Mouse (Mus musculus) forebrain, embryonic 11.5 days (tissue): Measurements from ENCODE around the gene Ucn3. TPM values are rescaled to one million over a fixed set of nuclear protein-coding genes. Genes with fewer than 3 reads are reported as not detected.

Experiments
- ATAC-seq: fragments of 200-750 bp; cut with Nextera tagmentation; replicated peaks from 2 replicates; pipeline ENCODE4 v1.8.0; 2017; ENCODE audit warnings: moderate TSS enrichment; ENCODE audit not compliant: low FRiP score
- DNase-seq: peaks from one replicate; pipeline ENCODE4 v3.0.0-alpha.2; 2017; ENCODE audit warnings: low spot score
- H3K27ac ChIP-seq: fragments of 300-500 bp; sonication (generic); 2 replicates; pipeline ENCODE4 v1.5.1; 2014; ENCODE audit warnings: low read depth, low read length
- H3K27me3 ChIP-seq: fragments of 300-500 bp; sonication (generic); 2 replicates; pipeline ENCODE4 v1.6.1; 2014; ENCODE audit warnings: mild to moderate bottlenecking, low read length, mixed read lengths; ENCODE audit not compliant: control insufficient read depth, insufficient read depth
- H3K36me3 ChIP-seq: fragments of 300-500 bp; sonication (generic); 2 replicates; pipeline ENCODE4 v1.6.1; 2014; ENCODE audit warnings: mild to moderate bottlenecking, low read length, moderate library complexity, mixed read lengths; ENCODE audit not compliant: control insufficient read depth, insufficient read depth
- H3K4me1 ChIP-seq: fragments of 300-500 bp; sonication (generic); replicated peaks from 2 replicates; pipeline ENCODE4 v1.6.1; 2014; ENCODE audit warnings: low read length, mixed read lengths; ENCODE audit not compliant: control insufficient read depth, insufficient read depth
- H3K4me2 ChIP-seq: fragments of 300-500 bp; sonication (generic); 2 replicates; pipeline ENCODE4 v1.6.1; 2014; ENCODE audit warnings: low read depth, mild to moderate bottlenecking, low read length, moderate library complexity, mixed read lengths; ENCODE audit not compliant: severe bottlenecking
- H3K4me3 ChIP-seq: fragments of 300-500 bp; sonication (generic); 2 replicates; pipeline ENCODE4 v1.5.1; 2014; ENCODE audit warnings: low read depth, low read length
- H3K9ac ChIP-seq: fragments of 300-500 bp; sonication (generic); 2 replicates; pipeline ENCODE4 v1.6.1; 2014; ENCODE audit warnings: low read length
- H3K9me3 ChIP-seq: fragments of 300-500 bp; sonication (generic); 2 replicates; pipeline ENCODE4 v1.6.1; 2016; ENCODE audit warnings: low read length, mixed read lengths; ENCODE audit not compliant: control insufficient read depth
- whole genome bisulfite sequencing: fragments of 180-500 bp; shearing (Covaris S2); extraction: QIAGEN DNeasy Blood & Tissue Kit; methylation state at CpG from one replicate; pipeline ENCODE4 v1.1.7; 2014; 5-methylcytosine and 5-hydroxymethylcytosine counted together
- polyA plus RNA-seq: library from polyadenylated mRNA; unstranded; fragments of >200 nt; fragmentation: Nextera tagmentation; extraction: Ambion mirVana; gene quantifications from 2 replicates; pipeline ENCODE4 v1.2.1, GENCODE M21; 2014

The Ucn3 gene
- polyA plus RNA-seq, 1 experiment from 2014 or later: not detected

- no peak for ATAC-seq
- WGBS: 41% methylated on average over 5 of the region's 5 CpGs
- H3K4me2 ChIP-seq: no peak overlapping the region
- no peaks in the 10 kb centered on the region for H3K27me3 ChIP-seq
- H3K4me3 ChIP-seq: no peak overlapping the region
- H3K4me1 ChIP-seq: no peaks in the 10 kb centered on the region
- no peak overlapping the region for H3K9ac ChIP-seq
- H3K27ac ChIP-seq: no peak overlapping the region
- H3K9me3 ChIP-seq: no peaks in the 10 kb centered on the region
- peak; percentile 84 for DNase-seq
- H3K36me3 ChIP-seq: no peaks in the 10 kb centered on the region
Measured at GRCm38 (mm10) chr13:3896913-3897312, 48.2 kb downstream of the Ucn3 start.

GRCm38 (mm10) chr13:3896032-3896431 lies 49.1 kb downstream of the Ucn3 start:
- ATAC-seq: no peak
- H3K9me3 ChIP-seq: no peaks in the 10 kb centered on the region

DNA sequence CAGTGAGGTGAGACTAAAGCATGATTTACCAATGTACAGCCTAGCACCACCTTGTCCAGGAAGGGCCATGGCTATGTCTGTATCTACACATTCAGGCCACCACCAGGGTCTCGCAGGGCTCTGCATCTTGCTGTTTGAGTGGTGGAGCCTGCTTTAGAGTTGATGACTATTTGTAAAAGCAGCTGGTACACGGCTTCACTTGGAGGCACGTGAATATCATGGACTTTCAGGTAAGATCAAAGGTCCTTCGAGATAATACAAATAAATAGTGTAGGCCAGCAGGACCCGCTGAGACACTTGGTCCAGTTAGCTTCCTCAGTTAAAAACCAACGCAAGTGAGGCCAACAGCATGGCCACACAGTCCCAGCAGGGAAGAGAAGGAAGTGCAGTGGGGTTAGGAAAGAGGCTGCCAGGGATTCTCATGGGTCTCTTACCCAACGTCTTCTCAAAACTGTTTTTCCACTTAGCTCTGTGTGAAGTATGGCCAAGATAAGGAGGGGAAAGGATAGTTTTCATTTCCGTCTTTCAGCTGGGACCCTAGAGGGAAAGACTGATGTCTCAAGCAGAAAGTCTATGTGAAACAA lies 49.7 kb downstream of the Ucn3 start:
- H3K36me3 ChIP-seq: no peaks in the 10 kb centered on the region
- H3K27ac ChIP-seq: no peak overlapping the region
- no peaks in the 10 kb centered on the region for H3K4me1 ChIP-seq
- WGBS: 90% methylated on average over 8 of the region's 8 CpGs
- H3K9ac ChIP-seq: no peak overlapping the region
- ATAC-seq: no peak
- H3K4me2 ChIP-seq: no peak overlapping the region
- no peaks in the 10 kb centered on the region for H3K9me3 ChIP-seq
- no peaks in the 10 kb centered on the region for H3K27me3 ChIP-seq
- no peak for DNase-seq
- H3K4me3 ChIP-seq: no peak overlapping the region

More at GRCm38 (mm10) chr13:3896032-3896431, 49.1 kb downstream of the Ucn3 start:
- H3K9ac ChIP-seq: no peak overlapping the region
- no peak overlapping the region for H3K4me2 ChIP-seq
- H3K4me3 ChIP-seq: no peak overlapping the region
- WGBS: 94% methylated on average over 6 of the region's 6 CpGs
- no peak overlapping the region for H3K27ac ChIP-seq
- no peak for DNase-seq
- H3K27me3 ChIP-seq: no peaks in the 10 kb centered on the region
- H3K36me3 ChIP-seq: no peaks in the 10 kb centered on the region
- no peaks in the 10 kb centered on the region for H3K4me1 ChIP-seq

GRCm38 (mm10) chr13:3894549-3894948 lies 50.6 kb downstream of the Ucn3 start:
- Histone ChIP-seq H3K9ac (no peak overlapping the region), H3K27me3 (no peaks in the 10 kb centered on the region), H3K9me3 (no peaks in the 10 kb centered on the region), H3K4me2 (no peak overlapping the region), H3K27ac (no peak overlapping the region), H3K4me3 (no peak overlapping the region), H3K36me3 (no peaks in the 10 kb centered on the region), H3K4me1 (no peaks in the 10 kb centered on the region)
- WGBS: 81% methylated on average over 8 of the region's 8 CpGs
- no peak for DNase-seq
- no peak for ATAC-seq

- Histone ChIP-seq H3K9ac (peak overlapping the region; percentile 58), H3K27me3 (no peaks in the 10 kb centered on the region), H3K4me1 (no peaks in the 10 kb centered on the region), H3K27ac (no peak overlapping the region), H3K36me3 (no peaks in the 10 kb centered on the region; the same call in 1 of the 2 replicates), H3K9me3 (no peaks in the 10 kb centered on the region), H3K4me3 (peak overlapping the region; percentile 46), H3K4me2 (peak overlapping the region; percentile 59)
- ATAC-seq (peak; percentile 99), DNase-seq (peak; percentile 94)
- under 1% methylated on average over 35 of the region's 35 CpGs for WGBS
Measured at GRCm38 (mm10) chr13:3893126-3893734, 51.9 kb downstream of the Ucn3 start.

- H3K27ac ChIP-seq: no peak overlapping the region
- ATAC-seq (no peak), DNase-seq (no peak)
- WGBS: 17% methylated on average over 7 of the region's 7 CpGs
- H3K27me3 ChIP-seq: no peaks in the 10 kb centered on the region
- H3K4me1 ChIP-seq: no peaks in the 10 kb centered on the region
- no peaks in the 10 kb centered on the region for H3K9me3 ChIP-seq
- peak overlapping the region; percentile 58 for H3K9ac ChIP-seq
- peak overlapping the region; percentile 59 for H3K4me2 ChIP-seq
- peak overlapping the region; percentile 46 for H3K4me3 ChIP-seq
- H3K36me3 ChIP-seq: peaks cover 3% of the 10 kb centered on the region; the same call in 1 of the 2 replicates
Measured at GRCm38 (mm10) chr13:3892601-3893000, 52.5 kb downstream of the Ucn3 start.

- Histone ChIP-seq H3K9ac (no peak overlapping the region), H3K4me1 (no peaks in the 10 kb centered on the region), H3K4me2 (peak overlapping the region; percentile 59; the same call in 1 of the 2 replicates), H3K27ac (no peak overlapping the region), H3K4me3 (no peak overlapping the region; the same call in 1 of the 2 replicates), H3K9me3 (no peaks in the 10 kb centered on the region), H3K27me3 (no peaks in the 10 kb centered on the region), H3K36me3 (peaks cover 4% of the 10 kb centered on the region; the same call in 1 of the 2 replicates)
- ATAC-seq: no peak
- no peak for DNase-seq
- 68% methylated on average over 8 of the region's 8 CpGs for WGBS
Measured at GRCm38 (mm10) chr13:3891479-3892087, 53.6 kb downstream of the Ucn3 start.
